Mouse (Mus musculus) ES-E14 (cell line): ENCODE results near the gene Hoxd12.

Experiments used
- HCFC1 ChIP-seq: IDR thresholded peaks from 2 replicates; pipeline ENCODE4 v1.6.1; 2012; ENCODE audit warnings: low read length, inconsistent platforms, borderline replicate concordance; ENCODE audit not compliant: insufficient read depth
- MAFK ChIP-seq: IDR thresholded peaks from 2 replicates; pipeline ENCODE4 v1.6.1; 2014; ENCODE audit warnings: mild to moderate bottlenecking, low read depth, low read length, inconsistent platforms; ENCODE audit not compliant: insufficient read depth
- ZC3H11A ChIP-seq: IDR thresholded peaks from 2 replicates; pipeline ENCODE4 v1.6.1; 2012; ENCODE audit warnings: low read depth, mild to moderate bottlenecking, inconsistent platforms, low read length, borderline replicate concordance
- ZNF384 ChIP-seq: IDR thresholded peaks from 2 replicates; pipeline ENCODE4 v1.6.1; 2012; ENCODE audit warnings: low read depth, low read length, inconsistent platforms

GRCm38 (mm10) chr2:74669230-74669578, 5.6 kb upstream of the Hoxd12 start:
- TF ChIP-seq HCFC1: no peak
- TF ChIP-seq ZNF384: no peak
- no peak for TF ChIP-seq ZC3H11A
- no peak for TF ChIP-seq MAFK
